Comparison of ENCODE assay signal across 8 mouse cellular contexts in genomic region chr1:88639432-88640281, GRCm38 (mm10).
DNase-seq lines count a peak whose midpoint lies in the region; ATAC-seq and TF ChIP-seq lines count a peak whose summit lies in the region.

No protein-coding gene starts in this region.

- no peak for ATAC-seq in hindbrain, embryonic 13.5 days (ENCODE audit: low FRiP score)
- no peak for ATAC-seq in hindbrain, embryonic 14.5 days (ENCODE audit: low FRiP score)

- peak overlapping the region; percentile 36; the same call in 1 of the 2 replicates for H3K9ac ChIP-seq in hindbrain, embryonic 13.5 days
- H3K9ac ChIP-seq in hindbrain, embryonic 14.5 days = no peak overlapping the region

- 0 out of 2 replicates have a peak, but pooled peaks cover 4% of the 10 kb centered on the region for H3K27me3 ChIP-seq in hindbrain, embryonic 13.5 days
- no peaks in the 10 kb centered on the region for H3K27me3 ChIP-seq in hindbrain, embryonic 14.5 days (ENCODE audit: control insufficient read depth, insufficient read depth, low read length)

- no peak overlapping the region for H3K27ac ChIP-seq in hindbrain, embryonic 13.5 days
- H3K27ac ChIP-seq in hindbrain, embryonic 14.5 days = no peak overlapping the region
- H3K27ac ChIP-seq in bone marrow, adult 2 months (ENCODE audit: control insufficient read depth, insufficient read depth, low read depth, low read length, poor library complexity) = 0 out of 2 replicates have a peak overlapping the region, but pooled peaks have one; percentile 14

- H3K4me3 ChIP-seq in hindbrain, embryonic 13.5 days = no peak overlapping the region
- no peak overlapping the region for H3K4me3 ChIP-seq in hindbrain, embryonic 14.5 days (replicated peaks; ENCODE audit: low read length)
- H3K4me3 ChIP-seq in bone marrow, adult 2 months (replicated peaks; ENCODE audit: control insufficient read depth, low read depth, low read length) = no peak overlapping the region

- H3K4me2 ChIP-seq in hindbrain, embryonic 13.5 days = no peak overlapping the region
- no peak overlapping the region for H3K4me2 ChIP-seq in hindbrain, embryonic 14.5 days (replicated peaks)

- H3K9me3 ChIP-seq in hindbrain, embryonic 13.5 days = no peaks in the 10 kb centered on the region
- no peaks in the 10 kb centered on the region for H3K9me3 ChIP-seq in hindbrain, embryonic 14.5 days (ENCODE audit: control insufficient read depth, low read length)

- peaks cover 18% of the 10 kb centered on the region for H3K4me1 ChIP-seq in hindbrain, embryonic 13.5 days (replicated peaks)
- peaks cover 13% of the 10 kb centered on the region for H3K4me1 ChIP-seq in hindbrain, embryonic 14.5 days (replicated peaks; ENCODE audit: control insufficient read depth, insufficient read depth, low read length)
- peaks cover 8% of the 10 kb centered on the region for H3K4me1 ChIP-seq in bone marrow, adult 2 months (ENCODE audit: control insufficient read depth, insufficient read depth, low read length)

- no peak for TF ChIP-seq POLR2A in bone marrow, adult 2 months (IDR thresholded peaks at IDR 0.05; ENCODE audit: borderline replicate concordance, control insufficient read depth, low read depth, low read length)

- no peak; the same call in 1 of the 2 replicates for TF ChIP-seq CTCF in bone marrow, adult 2 months (IDR thresholded peaks at IDR 0.05; ENCODE audit: control insufficient read depth, insufficient read depth, low read length)

- no peak for DNase-seq in hindbrain, embryonic 14.5 days (ENCODE audit: low spot score)
- DNase-seq in kidney, adult 9 months = peak; percentile 34
- DNase-seq in natural killer cell, adult 2 months (ENCODE audit: low spot score in 2 of 2) = peak; percentile 27 to 36
- DNase-seq in right cerebral cortex, postnatal 25 days = no peak
- DNase-seq in MN1 (ENCODE audit: low spot score) = no peak
- no peak for DNase-seq in spleen, postnatal 4 days (ENCODE audit: low spot score in 2 of 2)

- WGBS in hindbrain, embryonic 13.5 days = 24% methylated on average over 10 of the region's 10 CpGs
- WGBS in hindbrain, embryonic 14.5 days = 20% methylated on average over 10 of the region's 10 CpGs
- WGBS in bone marrow, adult 2 months = 33% methylated on average over 10 of the region's 10 CpGs

- H3K36me3 ChIP-seq in hindbrain, embryonic 13.5 days = no peaks in the 10 kb centered on the region
- no peaks in the 10 kb centered on the region for H3K36me3 ChIP-seq in hindbrain, embryonic 14.5 days (replicated peaks; ENCODE audit: control insufficient read depth, insufficient read depth)

Comparison
In these comparisons a context has a peak if more than half of its experiments do, and no peak if none do; other contexts are left out.
1. DNase-seq: peak in kidney, adult 9 months (single experiment) and natural killer cell, adult 2 months (2 of 2); none in hindbrain, embryonic 14.5 days (single experiment), right cerebral cortex, postnatal 25 days (single experiment), MN1 (single experiment) and spleen, postnatal 4 days (0 of 2).